Comparison of ENCODE assay signal across 8 mouse cellular contexts in the genomic region with DNA sequence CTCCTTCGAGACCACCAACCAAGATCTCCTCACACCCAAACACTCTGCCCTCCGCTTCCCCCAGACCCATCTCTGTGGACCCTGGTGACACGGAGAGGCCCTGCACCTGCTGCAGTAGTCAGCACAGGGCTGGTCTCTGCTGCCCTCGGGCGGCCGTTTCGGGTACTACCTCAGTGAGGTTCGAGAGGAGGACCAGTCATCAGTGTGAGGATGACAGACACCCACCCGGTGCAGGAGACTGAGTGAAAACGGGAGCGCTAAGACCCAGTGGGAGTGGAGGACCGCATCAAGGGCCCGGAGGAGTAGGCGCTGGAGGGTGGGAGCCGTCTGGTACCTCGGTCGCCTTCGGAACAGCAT. TPM values are rescaled to one million over a fixed set of nuclear protein-coding genes. Genes with fewer than 3 reads are reported as not detected.
DNase-seq lines count a peak whose midpoint lies in the region; ATAC-seq and TF ChIP-seq lines count a peak whose summit lies in the region.

No protein-coding gene starts in this region.

- peak; percentile 76 to 94 for TF ChIP-seq CTCF in CH12.LX (conservative IDR thresholded peaks at IDR 0.05 in 1 of 2, IDR thresholded peaks at IDR 0.05 in 1 of 2; ENCODE audit: low read depth in 2 of 2, low read length in 2 of 2)

- WGBS in forebrain, embryonic 11.5 days = under 1% methylated on average over 18 of the region's 18 CpGs
- 1% methylated on average over 18 of the region's 18 CpGs for WGBS in heart, embryonic 16.5 days
- 2% methylated on average over 18 of the region's 18 CpGs for whole genome bisulfite sequencing in liver, embryonic 13.5 days (ENCODE audit: insufficient replicate concordance)
- under 1% methylated on average over 18 of the region's 18 CpGs for WGBS in stomach, embryonic 14.5 days

- dilution Hi-C loops in CH12.LX (cut with MboI; ENCODE audit: extremely low pct_ligation_motif_present, extremely low pct_unique_long_range_greater_than_20kb, low sequenced_read_pairs) = no loop called here

- in situ Hi-C loops in CH12.LX (cut with MboI; ENCODE audit: low pct_ligation_motif_present, low pct_unique_long_range_greater_than_20kb, low sequenced_read_pairs) = loop anchor here (10.0 kb wide), 1 partner anchor 222 kb away; the partner anchor contains the start of gene Vwa7

- H3K9ac ChIP-seq in CH12.LX (ENCODE audit: insufficient read depth, low read depth) = peak overlapping the region; percentile 93
- peak overlapping the region; percentile 93 for H3K9ac ChIP-seq in forebrain, embryonic 11.5 days (ENCODE audit: low read length)
- peak overlapping the region; percentile 94 for H3K9ac ChIP-seq in heart, embryonic 16.5 days (ENCODE audit: low read length)
- H3K9ac ChIP-seq in liver, embryonic 13.5 days = peak overlapping the region; percentile 91
- peak overlapping the region; percentile 81; the same call in 1 of the 2 replicates for H3K9ac ChIP-seq in stomach, embryonic 14.5 days (replicated peaks; ENCODE audit: low read depth, low read length)

- peaks cover 9 to 48% of the 10 kb centered on the region in 2 experiments for H3K4me1 ChIP-seq in CH12.LX (ENCODE audit: control insufficient read depth in 1 of 2, insufficient read depth in 2 of 2)
- H3K4me1 ChIP-seq in forebrain, embryonic 11.5 days (replicated peaks; ENCODE audit: control insufficient read depth, insufficient read depth, low read length) = peaks cover 6% of the 10 kb centered on the region; the same call in 1 of the 2 replicates
- peaks cover 39% of the 10 kb centered on the region for H3K4me1 ChIP-seq in heart, embryonic 16.5 days (ENCODE audit: control insufficient read depth, insufficient read depth, low read length)
- peaks cover 62% of the 10 kb centered on the region for H3K4me1 ChIP-seq in liver, embryonic 13.5 days (replicated peaks)
- peaks cover 33% of the 10 kb centered on the region for H3K4me1 ChIP-seq in stomach, embryonic 14.5 days (ENCODE audit: control insufficient read depth, insufficient read depth, low read length)

- H3K4me3 ChIP-seq in CH12.LX (replicated peaks in 1 of 3; ENCODE audit: low read depth in 2 of 3, low read length in 2 of 3, poor library complexity in 1 of 3) = peak overlapping the region; percentile 67 to 86 (median 70)
- H3K4me3 ChIP-seq in forebrain, embryonic 11.5 days (ENCODE audit: low read depth, low read length) = peak overlapping the region; percentile 55
- H3K4me3 ChIP-seq in heart, embryonic 16.5 days (ENCODE audit: low read length) = peak overlapping the region; percentile 75
- H3K4me3 ChIP-seq in liver, embryonic 13.5 days (replicated peaks) = peak overlapping the region; percentile 78
- peak overlapping the region; percentile 51 for H3K4me3 ChIP-seq in stomach, embryonic 14.5 days (ENCODE audit: low read depth, low read length)

- no peak for TF ChIP-seq EP300 in CH12.LX (IDR thresholded peaks at IDR 0.05; ENCODE audit: low read length)

- no peak overlapping the region for H3K4me2 ChIP-seq in CH12.LX (ENCODE audit: insufficient read depth, low read depth, poor library complexity, severe bottlenecking)
- H3K4me2 ChIP-seq in forebrain, embryonic 11.5 days (ENCODE audit: low read depth, low read length, severe bottlenecking) = peak overlapping the region; percentile 82
- H3K4me2 ChIP-seq in heart, embryonic 16.5 days (ENCODE audit: low read depth, low read length) = peak overlapping the region; percentile 89
- H3K4me2 ChIP-seq in liver, embryonic 13.5 days = peak overlapping the region; percentile 96
- peak overlapping the region; percentile 74 for H3K4me2 ChIP-seq in stomach, embryonic 14.5 days (replicated peaks; ENCODE audit: low read depth, low read length)

- no peaks in the 10 kb centered on the region for H3K27me3 ChIP-seq in CH12.LX (replicated peaks)
- no peaks in the 10 kb centered on the region for H3K27me3 ChIP-seq in forebrain, embryonic 11.5 days (ENCODE audit: control insufficient read depth, insufficient read depth, low read length)
- H3K27me3 ChIP-seq in heart, embryonic 16.5 days (ENCODE audit: control insufficient read depth, insufficient read depth, low read length) = no peaks in the 10 kb centered on the region
- no peaks in the 10 kb centered on the region for H3K27me3 ChIP-seq in liver, embryonic 13.5 days
- no peaks in the 10 kb centered on the region for H3K27me3 ChIP-seq in stomach, embryonic 14.5 days (ENCODE audit: control insufficient read depth, insufficient read depth, low read length)

- TF ChIP-seq POLR2A in CH12.LX (IDR thresholded peaks at IDR 0.05; ENCODE audit: low read depth, low read length) = no peak

- H3K27ac ChIP-seq in CH12.LX (ENCODE audit: insufficient read depth, low read depth) = peak overlapping the region; percentile 96
- H3K27ac ChIP-seq in forebrain, embryonic 11.5 days (ENCODE audit: low read depth, low read length) = peak overlapping the region; percentile 91
- H3K27ac ChIP-seq in heart, embryonic 16.5 days (ENCODE audit: low read length) = peak overlapping the region; percentile 94
- H3K27ac ChIP-seq in liver, embryonic 13.5 days = peak overlapping the region; percentile 94
- H3K27ac ChIP-seq in stomach, embryonic 14.5 days (ENCODE audit: low read length) = peak overlapping the region; percentile 98

- no peaks in the 10 kb centered on the region for H3K9me3 ChIP-seq in CH12.LX (replicated peaks; ENCODE audit: low read length)
- H3K9me3 ChIP-seq in forebrain, embryonic 11.5 days (ENCODE audit: control insufficient read depth, low read length) = no peaks in the 10 kb centered on the region
- no peaks in the 10 kb centered on the region for H3K9me3 ChIP-seq in heart, embryonic 16.5 days (replicated peaks; ENCODE audit: control insufficient read depth, low read length)
- no peaks in the 10 kb centered on the region for H3K9me3 ChIP-seq in liver, embryonic 13.5 days (replicated peaks)
- H3K9me3 ChIP-seq in stomach, embryonic 14.5 days (ENCODE audit: control insufficient read depth, low read depth, low read length) = no peaks in the 10 kb centered on the region

- peak; percentile 93 for DNase-seq in CH12.LX (ENCODE audit: extremely low read depth)
- peak; percentile 90 for DNase-seq in c-Kit-positive CD71-positive TER-119-negative erythroid progenitor cells, embryonic 14.5 days (ENCODE audit: low read depth)
- peak; percentile 99 for DNase-seq in forebrain, embryonic 11.5 days (ENCODE audit: low spot score)
- peak; percentile 94 to 98 for DNase-seq in kidney, postnatal 25 days
- DNase-seq in liver, embryonic 13.5 days = peak; percentile 92
- DNase-seq in natural killer cell, adult 2 months (ENCODE audit: low spot score in 2 of 2) = peak; percentile 95 to 96

- ATAC-seq in forebrain, embryonic 11.5 days (replicated peaks; ENCODE audit: low FRiP score) = peak; percentile 77
- ATAC-seq in heart, embryonic 16.5 days (replicated peaks; ENCODE audit: extremely low read depth, insufficient read depth, low FRiP score) = peak; percentile 56
- peak; percentile 71 for ATAC-seq in liver, embryonic 13.5 days (ENCODE audit: low read depth)
- peak; percentile 67 for ATAC-seq in stomach, embryonic 14.5 days (ENCODE audit: insufficient number of reproducible peaks, insufficient read depth, low FRiP score, low read depth)

- TF ChIP-seq RAD21 in CH12.LX (IDR thresholded peaks at IDR 0.05; ENCODE audit: low read depth, low read length) = peak; percentile 93

- H3K79me2 ChIP-seq in CH12.LX (replicated peaks; ENCODE audit: control insufficient read depth, extremely low read depth, insufficient read depth, poor library complexity, severe bottlenecking) = peaks cover 22% of the 10 kb centered on the region

- peaks cover 0 to 29% of the 10 kb centered on the region in 2 experiments for H3K36me3 ChIP-seq in CH12.LX (replicated peaks in 1 of 2; ENCODE audit: control insufficient read depth in 1 of 2, insufficient read depth in 1 of 2, low read length in 1 of 2)
- no peaks in the 10 kb centered on the region; the same call in 1 of the 2 replicates for H3K36me3 ChIP-seq in forebrain, embryonic 11.5 days (ENCODE audit: control insufficient read depth, insufficient read depth, low read length)
- H3K36me3 ChIP-seq in heart, embryonic 16.5 days (ENCODE audit: control insufficient read depth, insufficient read depth) = no peaks in the 10 kb centered on the region
- H3K36me3 ChIP-seq in liver, embryonic 13.5 days = peaks cover 6% of the 10 kb centered on the region
- H3K36me3 ChIP-seq in stomach, embryonic 14.5 days (ENCODE audit: control insufficient read depth, insufficient read depth, low read length) = 0 out of 2 replicates have a peak, but pooled peaks cover 1% of the 10 kb centered on the region

RNA-seq across cellular contexts. Expression of gene Nfkbil1, which starts 0.8 kb away (rescaled TPM):
- 16.7 and 22.0 TPM in 2 replicates for total RNA-seq in CH12.LX (2012; rRNA removed)
- total RNA-seq in CH12.LX (2014; rRNA removed) = 15.2 TPM in 2 replicates
- polyA plus RNA-seq in CH12.LX (2012; ENCODE audit: insufficient read length, low read depth) = 25.9 and 31.6 TPM in 2 replicates
- polyA plus RNA-seq in forebrain, embryonic 11.5 days (2014; fragmentation: Nextera tagmentation; extraction: Ambion mirVana) = 4.3 and 5.5 TPM in 2 replicates
- polyA plus RNA-seq in heart, embryonic 16.5 days (2015; fragmentation: Nextera tagmentation; extraction: Ambion mirVana) = 8.4 and 8.8 TPM in 2 replicates
- 3.9 and 4.4 TPM in 2 replicates for polyA plus RNA-seq in liver, embryonic 13.5 days (2015; fragmentation: Nextera tagmentation; extraction: Ambion mirVana)
- 3.5 and 3.8 TPM in 2 replicates for polyA plus RNA-seq in stomach, embryonic 14.5 days (2014; fragmentation: Nextera tagmentation; extraction: Ambion mirVana)

RNA-seq across cellular contexts. Expression of gene Atp6v1g2, which starts 2.9 kb away (rescaled TPM):
- total RNA-seq in CH12.LX (2012; rRNA removed) = 0.76 and 0.88 TPM in 2 replicates
- total RNA-seq in CH12.LX (2014; rRNA removed) = 0.23 and 0.27 TPM in 2 replicates
- polyA plus RNA-seq in CH12.LX (2012; ENCODE audit: insufficient read length, low read depth) = 1.4 and 2.0 TPM in 2 replicates
- polyA plus RNA-seq in forebrain, embryonic 11.5 days (2014; fragmentation: Nextera tagmentation; extraction: Ambion mirVana) = 12.1 and 14.2 TPM in 2 replicates
- polyA plus RNA-seq in heart, embryonic 16.5 days (2015; fragmentation: Nextera tagmentation; extraction: Ambion mirVana) = 10.1 and 10.4 TPM in 2 replicates
- polyA plus RNA-seq in liver, embryonic 13.5 days (2015; fragmentation: Nextera tagmentation; extraction: Ambion mirVana) = 0.76 and 1.3 TPM in 2 replicates
- 8.1 and 8.5 TPM in 2 replicates for polyA plus RNA-seq in stomach, embryonic 14.5 days (2014; fragmentation: Nextera tagmentation; extraction: Ambion mirVana)

RNA-seq across cellular contexts. Expression of gene Ddx39b, which starts 5.2 kb away (rescaled TPM):
- total RNA-seq in CH12.LX (2012; rRNA removed) (208 and 229 TPM in 2 replicates), CH12.LX (2014; rRNA removed) (242 and 254 TPM in 2 replicates)
- polyA plus RNA-seq in CH12.LX (2012; ENCODE audit: insufficient read length, low read depth) = 341 and 411 TPM in 2 replicates
- polyA plus RNA-seq in forebrain, embryonic 11.5 days (2014; fragmentation: Nextera tagmentation; extraction: Ambion mirVana) = 717 and 756 TPM in 2 replicates
- 256 and 260 TPM in 2 replicates for polyA plus RNA-seq in heart, embryonic 16.5 days (2015; fragmentation: Nextera tagmentation; extraction: Ambion mirVana)
- polyA plus RNA-seq in liver, embryonic 13.5 days (2015; fragmentation: Nextera tagmentation; extraction: Ambion mirVana) = 208 and 220 TPM in 2 replicates
- 467 and 480 TPM in 2 replicates for polyA plus RNA-seq in stomach, embryonic 14.5 days (2014; fragmentation: Nextera tagmentation; extraction: Ambion mirVana)

RNA-seq across cellular contexts. Expression of gene Gm16181, which starts 15.7 kb away (rescaled TPM):
- total RNA-seq in CH12.LX (2012; rRNA removed) = not detected in 2 replicates
- not detected in 2 replicates for total RNA-seq in CH12.LX (2014; rRNA removed)
- not detected in 2 replicates for polyA plus RNA-seq in CH12.LX (2012; ENCODE audit: insufficient read length, low read depth)
- 0.85 TPM in 1 of 2 replicates, not detected in the other for polyA plus RNA-seq in forebrain, embryonic 11.5 days (2014; fragmentation: Nextera tagmentation; extraction: Ambion mirVana)
- polyA plus RNA-seq in heart, embryonic 16.5 days (2015; fragmentation: Nextera tagmentation; extraction: Ambion mirVana) = 0.41 and 1.2 TPM in 2 replicates
- polyA plus RNA-seq in liver, embryonic 13.5 days (2015; fragmentation: Nextera tagmentation; extraction: Ambion mirVana) = 0.36 TPM in 1 of 2 replicates, not detected in the other
- not detected in 2 replicates for polyA plus RNA-seq in stomach, embryonic 14.5 days (2014; fragmentation: Nextera tagmentation; extraction: Ambion mirVana)

RNA-seq across cellular contexts. Expression of gene H2-D1, which starts 26.2 kb away (rescaled TPM):
- 817 and 944 TPM in 2 replicates for total RNA-seq in CH12.LX (2012; rRNA removed)
- total RNA-seq in CH12.LX (2014; rRNA removed) = 659 and 667 TPM in 2 replicates
- polyA plus RNA-seq in CH12.LX (2012; ENCODE audit: insufficient read length, low read depth) = 880 and 952 TPM in 2 replicates
- polyA plus RNA-seq in forebrain, embryonic 11.5 days (2014; fragmentation: Nextera tagmentation; extraction: Ambion mirVana) = 45.8 and 51.2 TPM in 2 replicates
- polyA plus RNA-seq in heart, embryonic 16.5 days (2015; fragmentation: Nextera tagmentation; extraction: Ambion mirVana) = 90.5 and 110 TPM in 2 replicates
- polyA plus RNA-seq in liver, embryonic 13.5 days (2015; fragmentation: Nextera tagmentation; extraction: Ambion mirVana) = 74.5 and 77.7 TPM in 2 replicates
- polyA plus RNA-seq in stomach, embryonic 14.5 days (2014; fragmentation: Nextera tagmentation; extraction: Ambion mirVana) = 77.6 and 83.3 TPM in 2 replicates

Comparison
In these comparisons a context has a peak if more than half of its experiments do, and no peak if none do; other contexts are left out.
1. Peak in every context shown above with its lines: DNase-seq, ATAC-seq, H3K4me3 ChIP-seq and H3K27ac ChIP-seq.